18 mouse cellular contexts compared by ENCODE assay signal in genomic region chr6:119081650-119082049, GRCm38 (mm10).
"Had no signal": no experiment of that assay in that cellular context is flagged by ENCODE, and none has a peak within 500 bp of the region (broad histone marks: within the 10 kb centered on the region; RNA-seq: fewer than 3 reads in every experiment).

No protein-coding gene starts in this region.

- H3K4me2 ChIP-seq: lung, embryonic 14.5 days; midbrain, embryonic 11.5 days; midbrain, embryonic 13.5 days; midbrain, embryonic 15.5 days; neural tube, embryonic 12.5 days had no signal

- H3K9me3 ChIP-seq: megakaryocyte, embryonic 14.5 days; midbrain, embryonic 13.5 days; midbrain, embryonic 15.5 days; neural tube, embryonic 12.5 days had no signal

- H3K27me3 ChIP-seq: midbrain, embryonic 13.5 days; midbrain, embryonic 15.5 days; neural tube, embryonic 12.5 days had no signal

- H3K36me3 ChIP-seq: midbrain, embryonic 13.5 days; midbrain, embryonic 15.5 days; neural tube, embryonic 12.5 days had no signal

- H3K9ac ChIP-seq: lung, embryonic 14.5 days; midbrain, embryonic 13.5 days; midbrain, embryonic 15.5 days; neural tube, embryonic 12.5 days had no signal

- H3K27ac ChIP-seq: macrophage; midbrain, embryonic 13.5 days; midbrain, embryonic 15.5 days; neural tube, embryonic 12.5 days had no signal

- H3K4me1 ChIP-seq: megakaryocyte, embryonic 14.5 days; neural tube, embryonic 12.5 days had no signal

- H3K4me3 ChIP-seq: megakaryocyte, embryonic 14.5 days; midbrain, embryonic 13.5 days; midbrain, embryonic 15.5 days; neural tube, embryonic 12.5 days had no signal

- ATAC-seq: midbrain, embryonic 13.5 days; midbrain, embryonic 15.5 days had no signal

- DNase-seq: lung, adult 18-20 months; lung, embryonic 14.5 days; lung, postnatal 14 days; lung, postnatal 36 days; retina, postnatal 1 day; right cerebral cortex, adult 18-20 months; right cerebral cortex, postnatal 25 days; right cerebral cortex, postnatal 4 days; spleen, adult 18-20 months; thymus, adult 18-20 months; thymus, postnatal 14 days; thymus, postnatal 36 days had no signal
